Mouse (Mus musculus): ENCODE data around the gene Syncrip.
A peak's percentile ranks its signal among the peaks of the same experiment; 100 is the strongest.
"Not testable (repeated sequence)": the region's sequence is repeated elsewhere in the genome, so short reads cannot be mapped to it uniquely, and the experiment has no call there.

Gene Syncrip

GRCm38 (mm10) chr9:88482829-88483396 is 539 bp upstream of the Syncrip start:
- DNase-seq (ENCODE audit: low read depth, low spot score): peak; percentile 76

GRCm38 (mm10) chr9:88481791-88482160 is 598 bp downstream of the Syncrip start:
- peak; percentile 20 for DNase-seq (ENCODE audit: low read depth, low spot score)

- DNase-seq (ENCODE audit: low read depth, low spot score): no peak
These were observed 1.1 kb downstream of the Syncrip start for GRCm38 (mm10) chr9:88481061-88481790.

- no peak for DNase-seq (ENCODE audit: low read depth, low spot score)
These were observed 2.3 kb downstream of the Syncrip start for GRCm38 (mm10) chr9:88480120-88480519.

DNA sequence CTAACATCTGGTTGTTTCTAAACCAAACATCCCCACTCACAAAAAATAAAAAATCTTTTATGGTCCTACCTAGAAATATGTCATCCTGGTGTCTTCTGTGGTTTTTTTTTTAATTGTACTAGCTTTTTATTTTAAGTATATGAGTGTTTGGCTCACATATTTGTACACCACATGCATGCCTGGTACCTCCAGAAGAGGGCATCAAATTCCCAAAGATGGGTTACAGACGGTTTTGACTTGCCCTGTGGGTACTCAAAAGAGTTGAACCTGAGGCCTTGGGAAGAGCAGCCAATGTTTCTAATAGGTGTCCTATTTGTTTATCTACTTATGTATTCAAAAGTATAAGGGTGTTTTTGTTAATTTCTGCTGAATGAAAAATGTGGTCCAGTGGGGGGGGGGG is 6.2 kb downstream of the Syncrip start:
- DNase-seq (ENCODE audit: low read depth, low spot score): no peak

DNA sequence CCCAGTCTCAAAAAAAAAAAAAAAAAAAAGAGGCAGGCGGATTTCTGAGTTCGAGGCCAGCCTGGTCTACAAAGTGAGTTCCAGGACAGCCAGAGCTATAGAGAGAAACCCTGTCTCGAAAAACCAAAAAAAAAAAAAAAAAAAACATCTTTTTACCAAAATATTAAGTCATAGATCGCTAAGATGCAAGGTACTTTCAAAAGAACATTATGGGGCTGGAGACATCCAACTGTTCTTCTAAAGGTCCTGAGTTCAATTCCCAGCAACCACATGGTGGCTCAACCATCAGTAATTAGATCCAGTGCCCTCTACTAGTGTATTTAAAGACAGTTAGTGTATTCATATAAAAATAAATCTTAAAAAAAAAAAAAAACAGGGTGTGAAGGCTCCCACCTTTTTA is 21.4 kb downstream of the Syncrip start:
- DNase-seq (ENCODE audit: low read depth, low spot score): not testable (repeated sequence)

- no peak for DNase-seq (ENCODE audit: low read depth, low spot score)
These were observed 42.4 kb downstream of the Syncrip start for GRCm38 (mm10) chr9:88439991-88440390.

GRCm38 (mm10) chr9:88439238-88439600 is 43.2 kb downstream of the Syncrip start:
- DNase-seq (ENCODE audit: low read depth, low spot score): no peak

- peak; percentile 93 for DNase-seq (ENCODE audit: low read depth, low spot score)
These were observed 43.7 kb downstream of the Syncrip start, which contains the start of gene Snx14 for GRCm38 (mm10) chr9:88438555-88439237. Gene Snx14 (minus strand): TSS chr9:88438958.

GRCm38 (mm10) chr9:88438237-88438554 is 44.2 kb downstream of the Syncrip start:
- no peak for DNase-seq (ENCODE audit: low read depth, low spot score)

GRCm38 (mm10) chr9:88437342-88438236 is 44.8 kb downstream of the Syncrip start:
- DNase-seq (ENCODE audit: low read depth, low spot score): no peak

DNA sequence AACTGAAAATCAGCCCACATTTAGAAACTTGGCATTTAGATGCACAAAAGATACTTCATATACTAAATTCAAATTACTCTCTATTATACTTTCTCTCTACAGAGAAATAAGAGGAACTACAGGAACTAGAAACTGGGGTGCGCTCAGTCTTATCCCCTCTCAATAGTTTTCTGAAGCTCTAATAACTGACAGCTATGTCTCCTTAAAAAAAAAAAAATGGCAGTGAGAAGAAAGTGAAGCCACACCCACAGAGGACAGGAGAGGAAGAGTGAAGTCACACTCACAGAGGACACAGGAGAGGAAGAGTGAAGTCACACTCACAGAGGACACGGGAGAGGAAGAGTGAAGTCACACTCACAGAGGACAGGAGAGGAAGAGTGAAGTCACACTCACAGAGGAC is 58.0 kb downstream of the Syncrip start:
- no peak for DNase-seq (ENCODE audit: low read depth, low spot score)

GRCm38 (mm10) chr9:88422428-88422827 is 59.9 kb downstream of the Syncrip start:
- DNase-seq (ENCODE audit: low read depth, low spot score): no peak

DNA sequence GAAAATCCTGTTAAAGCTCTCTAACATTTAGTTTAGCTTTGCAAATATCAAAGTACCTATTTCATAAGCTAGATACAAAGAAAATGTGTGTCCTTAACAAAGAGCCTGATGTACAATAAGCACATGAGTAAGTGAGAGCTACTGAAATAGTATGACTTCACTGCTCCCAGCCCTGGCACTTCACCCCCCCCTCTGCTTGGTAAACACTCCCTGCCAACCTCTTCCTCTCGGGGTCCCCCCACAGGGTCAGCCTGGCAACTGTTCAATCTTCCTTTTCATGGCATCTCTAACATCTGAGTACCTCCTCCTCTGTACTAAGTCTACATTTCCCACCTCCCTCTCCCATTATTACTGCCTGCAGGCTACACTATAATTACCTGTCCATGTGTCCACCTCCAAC is 65.6 kb downstream of the Syncrip start:
- no peak for DNase-seq (ENCODE audit: low read depth, low spot score)

GRCm38 (mm10) chr9:88409978-88410377 is 72.4 kb downstream of the Syncrip start:
- no peak for DNase-seq (ENCODE audit: low read depth, low spot score)

DNA sequence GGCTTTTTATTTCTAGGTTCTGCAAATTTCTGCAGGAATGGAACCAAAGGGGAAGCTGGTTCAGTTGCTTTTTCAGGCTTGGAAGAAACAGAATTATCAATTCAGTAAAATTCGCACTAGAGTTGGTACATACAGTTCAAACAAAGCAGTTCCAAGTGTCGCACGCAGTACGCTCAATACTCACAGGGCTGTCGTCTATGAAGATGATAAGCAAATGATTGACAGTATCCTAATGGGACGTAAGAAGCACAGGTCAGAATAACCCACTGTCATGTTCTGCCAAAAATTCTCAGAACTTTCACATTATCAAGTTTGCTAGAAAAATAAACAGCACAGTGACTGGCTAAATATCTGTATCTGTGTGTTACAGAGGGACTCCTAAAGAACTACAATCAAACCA is 77.9 kb downstream of the Syncrip start:
- DNase-seq (ENCODE audit: low read depth, low spot score): no peak

DNA sequence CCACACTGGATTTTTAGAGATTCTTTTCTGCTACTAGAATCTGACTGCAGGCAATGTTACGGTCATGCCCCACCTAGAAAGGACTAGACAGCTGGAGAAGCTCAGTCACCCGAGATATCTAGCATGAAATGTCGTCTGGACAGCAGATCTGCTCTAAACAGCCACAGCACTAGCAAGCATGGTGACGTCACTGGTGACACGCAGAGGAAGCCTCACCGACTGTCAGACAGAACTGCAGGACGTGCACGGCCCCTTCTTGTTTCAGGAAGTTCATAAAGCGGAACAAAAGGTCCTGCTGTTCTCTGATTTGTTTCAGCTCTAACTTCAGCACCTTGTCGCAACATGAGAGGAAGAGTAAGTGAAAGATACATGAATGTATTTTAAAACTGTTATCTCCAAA is 78.3 kb downstream of the Syncrip start:
- peak; percentile 31 for DNase-seq (ENCODE audit: low read depth, low spot score)

DNA sequence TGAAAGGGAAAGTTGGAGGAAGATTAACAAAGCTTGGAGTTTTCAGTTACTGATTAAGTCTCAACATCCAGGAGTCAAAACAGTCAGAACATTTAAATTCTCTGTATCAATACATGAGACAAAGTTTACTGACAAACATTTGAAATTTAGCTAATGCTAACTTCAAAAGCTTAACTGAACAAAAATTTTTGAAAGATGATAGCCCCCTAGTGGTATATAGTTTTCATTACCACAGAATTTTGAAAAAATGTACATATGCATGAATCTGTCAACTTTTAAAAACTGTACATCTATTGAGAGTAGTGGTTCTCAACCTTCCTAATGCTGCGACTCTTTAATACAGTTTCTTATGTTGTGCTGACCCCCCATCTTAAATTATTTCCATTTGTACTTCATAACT is 83.9 kb downstream of the Syncrip start:
- DNase-seq (ENCODE audit: low read depth, low spot score): no peak

All from skeletal muscle tissue, adult 2 months (tissue).